Mouse (Mus musculus) CH12F3 (cell line): ENCODE data around the gene Mau2.
"Not testable (repeated sequence)": the region's sequence is repeated elsewhere in the genome, so short reads cannot be mapped to it uniquely, and the experiment has no call there.

ENCODE experiments used
- in situ Hi-C: fragments of 300-500 bp; cut with MboI; formaldehyde crosslinking; loops from 2 replicates; pipeline ENCODE4 v1.14.3; 2020; ENCODE audit warnings: low sequenced_read_pairs

The Mau2 gene

GRCm38 (mm10) chr8:70026151-70026550, 16.4 kb downstream of the Mau2 start:
- in situ Hi-C loops, result no loop called here

DNA sequence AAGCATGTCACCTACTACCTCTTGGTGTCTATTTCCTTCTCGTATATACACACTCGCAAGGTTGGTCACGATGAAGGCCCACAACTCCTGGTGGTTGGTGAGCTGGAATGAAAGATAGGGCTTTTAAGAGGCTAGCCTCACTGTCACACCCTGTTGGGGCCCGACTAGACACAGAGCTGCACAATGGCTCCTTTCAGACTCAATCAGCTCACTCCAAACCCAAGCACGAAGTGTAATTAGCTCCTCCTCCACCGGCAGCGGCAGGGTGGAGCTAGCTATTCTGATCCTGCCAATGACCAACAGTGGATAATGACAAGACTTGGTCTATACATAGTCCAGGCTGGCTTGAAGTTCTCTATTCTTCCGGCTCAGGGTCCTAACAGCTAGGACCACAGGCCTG, 18.9 kb downstream of the Mau2 start:
- in situ Hi-C loops, result no loop called here

GRCm38 (mm10) chr8:70015017-70015416, 27.5 kb downstream of the Mau2 start:
- in situ Hi-C loops, result no loop called here

DNA sequence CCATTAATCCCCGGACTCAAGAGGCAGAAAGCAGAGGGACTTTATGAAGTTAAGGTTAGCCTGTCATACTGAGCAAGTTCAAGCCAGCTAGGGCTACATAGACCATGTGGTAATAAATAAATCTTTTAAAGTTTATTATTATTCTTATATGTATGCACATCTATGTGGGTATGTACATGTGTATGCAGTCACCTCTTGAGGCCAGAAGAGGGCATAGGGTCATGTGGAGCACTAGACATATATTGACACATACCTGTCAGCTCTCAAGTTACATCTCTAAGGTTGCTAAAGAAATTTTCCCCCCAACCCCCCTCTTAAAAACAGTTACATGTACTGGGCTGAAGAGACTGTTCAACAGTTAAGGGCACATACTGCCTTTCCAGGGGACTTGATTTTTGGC, 29.8 kb downstream of the Mau2 start:
- in situ Hi-C loops, result no loop called here

GRCm38 (mm10) chr8:70012350-70012749, 30.2 kb downstream of the Mau2 start:
- in situ Hi-C loops, result no loop called here

DNA sequence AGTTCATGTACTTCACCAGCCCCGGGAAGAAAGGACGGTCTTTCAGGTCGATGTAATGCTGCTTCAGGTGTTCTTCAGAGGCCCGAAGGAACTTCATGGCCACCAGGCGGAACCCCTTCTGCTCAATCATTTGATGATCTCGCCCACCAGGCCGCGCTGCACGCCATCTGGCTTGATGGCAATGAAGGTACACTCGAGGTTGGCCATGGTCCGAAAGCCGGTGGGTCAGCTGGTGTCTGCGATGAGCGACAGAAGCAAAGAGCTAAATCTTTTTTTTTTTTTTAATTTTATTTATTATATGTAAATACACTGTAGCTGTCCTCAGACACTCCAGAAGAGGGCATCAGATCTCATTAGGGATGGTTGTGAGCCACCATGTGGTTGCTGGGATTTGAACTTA, 31.7 kb downstream of the Mau2 start:
- in situ Hi-C loops, result not testable (repeated sequence)

DNA sequence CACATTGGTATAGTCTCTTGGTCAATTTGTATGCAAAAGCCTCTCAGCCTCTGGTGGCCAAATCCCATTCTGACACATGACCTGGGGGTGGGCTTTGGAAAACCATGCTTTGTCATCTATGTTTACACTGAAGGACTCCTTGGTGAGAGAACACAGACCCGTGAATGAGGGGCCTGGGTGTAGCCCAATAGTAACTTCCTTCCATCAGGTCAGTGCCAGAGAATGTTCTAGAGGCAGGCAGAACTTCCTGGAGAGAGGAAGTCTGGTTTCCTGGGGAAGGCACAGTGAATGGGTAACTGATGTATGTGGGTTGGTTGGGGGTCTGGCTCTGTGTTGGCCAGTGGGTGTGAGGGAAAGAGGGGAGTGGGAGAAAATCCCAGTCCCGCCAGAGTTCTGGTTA, 37.4 kb downstream of the Mau2 start:
- in situ Hi-C loops, result no loop called here

GRCm38 (mm10) chr8:70004345-70004744, 38.2 kb downstream of the Mau2 start:
- in situ Hi-C loops, result loop anchor here (5.0 kb wide), 1 partner anchor 87 kb away; no protein-coding TSS in a partner anchor

- in situ Hi-C loops, result loop anchor here (5.0 kb wide), 1 partner anchor 86 kb away; no protein-coding TSS in a partner anchor
These were observed 39.3 kb downstream of the Mau2 start for GRCm38 (mm10) chr8:70003204-70003657.

- in situ Hi-C loops, result loop anchor here (5.0 kb wide), 1 partner anchor 85 kb away; no protein-coding TSS in a partner anchor
These were observed 40.7 kb downstream of the Mau2 start for GRCm38 (mm10) chr8:70001892-70002191.

DNA sequence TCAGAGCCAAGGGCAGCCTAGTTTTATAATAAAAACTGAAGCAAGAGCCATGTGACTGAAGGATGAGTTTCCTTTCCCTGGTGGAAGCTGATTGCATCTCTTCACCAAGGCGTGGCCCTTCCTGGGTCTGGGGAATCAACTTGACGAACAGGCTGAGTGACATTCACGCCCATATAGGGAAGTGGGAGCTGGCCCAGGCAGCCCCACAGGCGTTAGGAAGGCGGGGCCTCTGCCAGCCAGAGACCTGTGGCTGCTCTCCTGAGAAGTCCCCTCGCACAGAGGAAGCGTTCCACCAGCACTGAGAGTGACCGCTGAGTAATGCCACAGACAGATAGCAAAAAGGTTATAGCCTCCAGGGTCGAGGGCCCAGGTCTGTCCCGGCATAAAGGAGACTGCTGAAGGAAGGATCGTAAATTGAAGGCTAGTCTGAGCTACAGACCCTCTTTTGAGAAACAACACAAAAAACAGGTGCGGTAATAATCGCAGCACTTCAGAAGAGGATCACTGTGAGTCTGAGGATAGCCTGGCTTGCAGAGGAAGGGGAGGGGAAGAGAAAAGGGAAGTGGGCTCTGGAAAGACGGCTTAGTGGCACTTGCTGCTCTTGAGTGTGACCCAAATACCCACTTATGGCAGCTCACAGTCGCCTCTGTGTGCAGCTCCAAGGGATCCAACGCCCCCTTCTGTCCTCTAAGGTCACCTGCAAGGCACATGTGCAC, 41.2 kb downstream of the Mau2 start:
- in situ Hi-C loops, result loop anchor here (5.0 kb wide), 1 partner anchor 84 kb away; no protein-coding TSS in a partner anchor

GRCm38 (mm10) chr8:70000226-70000625, 42.3 kb downstream of the Mau2 start:
- in situ Hi-C loops, result loop anchor here (5.0 kb wide), 1 partner anchor 83 kb away; no protein-coding TSS in a partner anchor

DNA sequence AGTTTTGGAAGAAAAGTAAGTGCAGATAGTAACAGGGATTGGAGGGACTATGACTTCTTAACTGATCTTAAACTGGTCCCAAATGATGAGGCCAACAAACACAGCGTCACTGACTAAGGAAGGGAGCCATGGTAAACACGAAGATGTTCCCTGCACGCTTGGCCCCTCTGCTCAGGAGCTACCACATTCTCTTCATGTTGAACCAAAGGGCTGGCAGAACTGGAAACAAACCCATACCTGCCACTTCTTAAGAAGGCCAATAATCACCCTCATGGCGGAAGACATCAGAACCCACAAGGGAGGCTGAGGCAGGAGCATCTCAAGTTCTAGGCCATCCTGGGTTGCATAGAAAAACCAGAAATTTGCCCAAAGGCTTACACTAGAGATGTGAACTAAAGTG, 43.3 kb downstream of the Mau2 start:
- in situ Hi-C loops, result no loop called here

- in situ Hi-C loops, result no loop called here
These were observed 43.8 kb downstream of the Mau2 start for GRCm38 (mm10) chr8:69998706-69999105.

- in situ Hi-C loops, result no loop called here
These were observed 45.8 kb downstream of the Mau2 start for GRCm38 (mm10) chr8:69996589-69997285.

DNA sequence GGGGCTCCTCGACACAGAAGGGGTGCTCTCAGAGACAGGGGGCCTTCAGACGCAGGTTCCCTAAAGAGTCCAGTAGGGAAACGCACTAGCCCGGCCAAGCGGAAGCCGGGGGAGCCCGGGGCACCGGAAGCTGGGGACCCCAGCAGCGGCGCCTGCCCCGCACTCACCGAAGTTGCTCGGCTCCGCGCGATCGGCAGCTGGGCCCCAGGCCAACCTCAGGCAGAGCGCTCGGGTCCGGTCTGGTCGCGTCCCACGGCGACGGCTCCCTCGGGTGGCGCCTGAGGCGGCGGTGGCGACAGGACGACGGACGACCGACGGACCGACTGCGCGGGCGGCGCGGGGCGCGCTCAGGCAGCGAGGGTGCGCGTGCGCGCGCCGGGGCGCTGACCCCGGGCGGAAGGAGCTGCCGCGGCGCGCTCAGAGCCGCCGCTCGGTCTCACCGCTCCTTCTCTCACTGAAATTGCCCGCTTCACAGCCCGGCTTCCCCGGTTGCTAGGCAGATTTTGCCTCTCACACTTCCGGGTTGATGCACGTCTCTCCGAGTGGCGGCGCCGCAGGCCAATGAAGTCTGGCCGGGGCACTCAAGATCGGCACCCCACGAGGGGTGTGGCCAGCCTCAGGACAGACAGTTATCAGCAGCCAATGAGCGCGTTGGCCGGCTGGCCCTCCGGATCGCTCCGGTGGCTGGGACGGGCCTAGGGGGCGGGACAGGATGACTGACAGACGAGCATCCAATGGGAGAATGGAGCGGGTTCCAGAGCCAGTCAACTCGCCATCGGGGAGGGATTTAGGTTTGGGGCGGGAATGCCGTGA, 46.6 kb downstream of the Mau2 start, which contains the start of gene Gatad2a:
Gene Gatad2a (minus strand): TSS at position 609 of the 813 bp plus-strand sequence.
- in situ Hi-C loops, result no loop called here

DNA sequence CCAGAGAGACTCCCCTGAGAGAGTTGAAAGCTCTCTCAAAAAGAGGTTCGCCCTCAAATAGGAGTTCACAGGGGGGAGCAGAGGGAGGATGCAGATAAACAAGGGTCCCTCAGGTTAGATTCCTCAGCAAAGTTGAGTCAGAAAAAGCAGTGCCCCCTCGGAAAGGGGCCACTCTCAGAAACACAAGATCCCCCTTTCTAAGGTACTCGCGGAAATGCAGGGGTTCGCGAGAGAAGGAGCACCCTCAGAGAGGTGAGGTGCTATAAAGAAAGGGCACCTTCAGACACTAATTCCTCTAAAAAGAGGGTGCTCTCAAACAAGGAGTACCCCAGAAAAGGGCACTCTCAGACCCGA, 47.1 kb downstream of the Mau2 start:
- in situ Hi-C loops, result no loop called here

DNA sequence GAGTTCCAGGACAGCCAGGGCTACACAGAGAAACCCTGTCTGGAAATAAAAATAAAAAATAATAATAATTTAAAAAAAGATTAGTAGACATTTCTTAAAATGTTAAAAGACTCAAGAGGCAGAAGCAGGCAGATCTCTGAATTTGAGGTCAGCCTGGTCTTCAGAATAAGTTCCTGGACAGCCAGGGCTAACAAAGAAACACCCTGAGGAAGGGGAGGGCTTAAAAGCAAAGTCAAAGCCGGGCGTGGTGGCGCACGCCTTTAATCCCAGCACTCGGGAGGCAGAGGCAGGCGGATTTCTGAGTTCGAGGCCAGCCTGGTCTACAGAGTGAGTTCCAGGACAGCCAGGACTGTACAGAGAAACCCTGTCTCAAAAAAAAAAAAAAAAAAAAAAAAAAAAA, 53.6 kb downstream of the Mau2 start:
- in situ Hi-C loops, result not testable (repeated sequence)

- in situ Hi-C loops, result no loop called here
These were observed 54.8 kb downstream of the Mau2 start for GRCm38 (mm10) chr8:69987744-69988143.

DNA sequence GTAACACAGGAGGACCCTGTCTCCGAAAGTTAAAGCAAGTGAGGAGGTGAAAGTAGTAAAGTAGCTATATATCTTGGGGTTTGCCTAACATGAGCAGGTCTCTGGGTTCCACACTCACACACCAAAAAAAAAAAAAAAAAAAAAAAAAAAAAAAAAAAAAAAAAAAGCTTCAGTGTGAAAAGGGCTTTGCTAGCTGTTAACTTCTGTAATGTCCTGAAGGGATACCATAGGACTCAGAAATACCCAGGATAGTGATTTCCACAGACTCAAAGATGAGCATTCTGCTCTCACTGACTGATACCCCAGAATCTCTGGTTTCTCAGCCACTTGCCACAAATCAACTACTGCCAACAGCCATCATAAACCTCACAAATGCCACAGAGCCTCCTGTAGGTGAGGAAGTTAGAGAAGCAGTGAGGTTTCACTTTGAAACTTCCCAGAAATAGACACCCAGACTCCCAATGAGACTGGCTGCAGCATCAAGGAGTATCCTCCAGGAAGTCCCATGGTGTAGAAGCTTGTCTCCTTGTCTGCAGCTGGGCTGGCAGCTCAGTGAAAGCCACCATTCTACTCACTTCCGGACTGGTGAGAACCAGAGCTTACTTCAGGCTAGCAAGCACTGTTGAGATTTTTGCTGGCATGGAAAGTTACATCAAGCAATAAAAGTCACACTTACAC, 57.5 kb downstream of the Mau2 start:
- in situ Hi-C loops, result no loop called here

DNA sequence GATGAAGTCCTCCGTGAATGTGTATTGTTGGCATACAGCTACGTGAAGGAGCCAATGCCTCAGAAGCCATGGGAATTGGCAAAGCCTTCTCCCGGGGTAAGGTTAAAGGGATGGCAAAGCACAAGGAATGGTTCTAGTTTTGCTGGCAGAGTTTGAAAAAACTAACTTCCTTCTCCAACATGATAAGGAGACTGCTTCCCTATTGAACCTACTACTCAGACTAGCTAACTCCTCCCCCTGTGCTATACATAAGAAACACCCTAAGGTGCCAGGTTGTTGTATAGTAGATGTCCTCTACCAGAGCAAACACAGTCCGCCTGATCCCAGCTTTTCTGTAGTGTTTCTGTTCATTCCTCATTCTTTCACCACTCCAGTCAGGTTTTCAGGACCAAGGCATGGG, 64.1 kb downstream of the Mau2 start:
- in situ Hi-C loops, result no loop called here
